Mouse (Mus musculus) spleen, postnatal 10 days (tissue): ENCODE results near the gene Hist1h4b.

Experiments used
- DNase-seq, 2 experiments: peaks; one replicate each; pipeline ENCODE4 v3.0.0; 2021 to 2022; ENCODE audit warnings: low spot score in 2 of 2

The Hist1h4b gene

DNA sequence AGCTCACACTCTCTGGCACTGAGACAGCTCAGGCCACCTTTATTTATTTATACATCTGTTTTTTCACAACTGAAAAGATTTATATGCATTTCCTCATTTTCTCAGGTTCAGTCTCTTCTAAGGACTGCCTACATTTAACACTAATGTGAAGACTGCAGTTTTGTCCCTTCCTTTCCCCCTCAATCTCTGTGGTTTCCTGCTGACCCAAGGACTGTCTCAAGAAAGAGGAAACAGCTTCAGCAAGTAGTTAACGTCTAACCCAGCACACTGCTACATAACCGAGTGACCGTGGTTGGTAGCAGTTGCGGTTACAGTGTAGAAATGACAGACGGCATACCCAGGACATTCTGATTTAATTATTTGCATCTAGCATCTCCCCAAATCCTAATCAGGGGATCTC, 42.6 kb downstream of the Hist1h4b start:
- DNase-seq, result no peak

DNA sequence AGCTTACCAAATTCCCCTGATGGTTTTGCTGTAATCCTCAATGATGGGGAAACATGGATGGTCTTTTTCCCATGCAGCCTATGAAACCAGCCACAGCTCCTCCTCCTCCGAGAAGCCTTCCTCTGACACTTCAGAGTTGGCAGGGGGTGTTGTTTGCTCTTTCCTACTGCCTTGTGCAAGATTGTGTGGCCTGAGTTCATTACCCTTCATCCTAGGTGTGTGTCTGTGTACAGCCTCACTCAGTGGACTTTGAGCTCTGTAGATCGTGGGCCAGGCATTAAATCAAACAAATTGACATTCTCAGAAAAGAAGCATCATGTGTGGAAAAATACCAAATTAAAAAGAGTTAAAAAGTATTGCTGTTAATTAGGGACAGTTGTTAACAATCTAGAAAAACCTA, 47.7 kb downstream of the Hist1h4b start:
- DNase-seq, result no peak

DNA sequence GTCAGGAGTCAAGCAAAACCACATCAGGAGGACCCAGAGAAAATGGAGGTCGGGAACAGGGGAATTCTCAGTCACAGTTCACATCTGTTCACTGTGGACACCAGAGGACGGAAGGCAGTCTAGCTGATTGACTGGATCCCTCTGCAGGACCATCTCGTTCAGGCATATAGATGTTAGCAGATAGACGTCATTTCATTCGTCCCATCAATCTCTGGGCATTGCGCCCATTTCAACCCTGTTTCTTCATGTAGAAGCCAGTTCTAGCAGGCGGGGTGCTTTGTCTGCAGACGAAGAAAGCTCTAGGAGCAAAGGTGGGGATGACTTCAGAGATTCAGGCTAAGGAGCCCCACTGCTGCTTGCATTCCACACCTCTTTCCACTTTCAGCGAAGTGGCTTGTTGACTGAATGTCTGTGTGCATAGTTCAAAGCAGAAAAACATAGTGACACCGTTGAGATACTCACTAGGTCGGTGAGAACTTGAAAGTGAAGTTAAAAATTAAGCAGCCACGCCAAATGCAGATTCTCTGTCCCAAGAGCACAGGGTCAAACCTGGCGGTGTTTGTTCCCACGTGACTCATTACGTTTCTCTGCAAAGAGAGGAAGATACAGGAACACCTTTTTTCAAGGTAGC, 49.7 kb downstream of the Hist1h4b start, which contains the start of gene Slc17a2:
Gene Slc17a2, plus strand, starts transcription at position 572 of the 631 bp plus-strand sequence.
- DNase-seq, result no peak
